Mouse (Mus musculus) urinary bladder, adult 2 months (tissue): ENCODE data around the gene Prkch. TPM values are rescaled to one million over a fixed set of nuclear protein-coding genes. Genes with fewer than 3 reads are reported as not detected.

Experiments used
- DNase-seq: peaks from one replicate; pipeline ENCODE4 v3.0.0; 2022; ENCODE audit warnings: low spot score
- polyA plus RNA-seq: library from polyadenylated mRNA; depleted of rRNA; stranded (reverse); fragments of >200 nt; gene quantifications from 2 replicates; pipeline ENCODE4 v1.2.3, GENCODE M21; 2012

Gene Prkch
- polyA plus RNA-seq, 1 experiment, result 18.7 TPM

GRCm38 (mm10) chr12:73682921-73683346, 98.3 kb downstream of the Prkch start:
- DNase-seq, result no peak

GRCm38 (mm10) chr12:73685875-73686274, 101.3 kb downstream of the Prkch start:
- DNase-seq, result no peak

- no peak for DNase-seq
Observed at GRCm38 (mm10) chr12:73686456-73686855, 101.9 kb downstream of the Prkch start.

- peak; percentile 53 for DNase-seq
Observed at GRCm38 (mm10) chr12:73687077-73688035, 102.8 kb downstream of the Prkch start.

GRCm38 (mm10) chr12:73692321-73692720, 107.7 kb downstream of the Prkch start:
- no peak for DNase-seq

GRCm38 (mm10) chr12:73693347-73693746, 108.8 kb downstream of the Prkch start:
- DNase-seq, result no peak

GRCm38 (mm10) chr12:73694690-73695089, 110.1 kb downstream of the Prkch start:
- DNase-seq, result no peak

GRCm38 (mm10) chr12:73695110-73695509, 110.5 kb downstream of the Prkch start:
- DNase-seq, result no peak

- no peak for DNase-seq
Observed at GRCm38 (mm10) chr12:73696084-73696483, 111.5 kb downstream of the Prkch start.

DNA sequence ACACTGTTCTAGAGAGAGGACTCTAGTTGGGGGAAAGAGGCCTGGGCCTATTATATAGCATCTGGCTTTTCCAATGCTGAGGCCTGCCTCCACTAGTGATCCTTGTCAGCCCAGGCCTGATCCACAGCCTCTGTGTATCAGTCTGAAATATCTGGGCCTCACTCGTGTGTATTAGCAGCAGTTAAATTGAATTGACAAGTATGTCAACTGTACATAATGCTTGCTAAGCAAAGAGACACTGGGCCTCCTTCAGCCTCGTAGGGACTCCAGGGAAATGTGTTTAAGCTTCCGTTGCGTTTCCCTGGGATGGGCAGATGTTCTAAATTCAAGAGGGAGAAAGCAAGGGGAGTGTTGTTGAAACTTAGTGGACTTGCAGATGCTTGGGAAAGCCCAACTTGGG, 112.3 kb downstream of the Prkch start:
- no peak for DNase-seq

GRCm38 (mm10) chr12:73698436-73698835, 113.8 kb downstream of the Prkch start:
- DNase-seq, result no peak

GRCm38 (mm10) chr12:73698841-73699240, 114.2 kb downstream of the Prkch start:
- DNase-seq, result no peak

DNA sequence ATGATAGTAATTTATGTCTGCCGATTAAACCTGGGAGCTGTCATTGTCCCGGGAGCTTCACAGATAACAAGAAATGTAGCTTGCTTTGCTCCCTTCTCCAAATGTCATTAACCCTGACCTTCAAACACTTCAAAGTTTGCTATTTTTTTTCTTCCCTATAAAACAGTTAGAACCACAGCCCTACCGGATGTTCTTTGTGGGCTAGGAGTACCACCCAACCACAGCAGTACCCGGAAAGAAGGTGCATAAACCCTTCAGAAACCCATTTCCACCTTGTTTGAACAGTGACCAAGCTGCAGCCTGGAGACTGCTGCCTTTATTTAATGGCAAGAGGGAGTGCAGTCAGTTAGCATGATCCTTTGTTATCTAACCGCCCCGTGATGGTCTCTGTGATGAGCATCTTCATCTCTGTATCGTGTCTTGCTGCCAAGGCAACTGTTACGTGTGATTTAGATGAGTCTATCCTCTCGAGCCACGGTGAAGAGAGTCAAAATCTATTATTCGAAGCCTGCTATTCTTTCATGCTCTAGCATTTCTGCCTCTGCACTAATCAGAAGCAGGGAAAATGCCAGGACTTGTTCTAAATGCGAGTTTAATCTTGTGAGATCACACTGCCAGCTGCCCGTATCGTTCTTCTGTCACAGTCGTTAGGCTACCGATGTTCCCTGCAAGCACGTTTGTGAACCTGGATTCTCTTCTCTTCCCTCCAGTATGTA, 115.0 kb downstream of the Prkch start:
- DNase-seq, result no peak

DNA sequence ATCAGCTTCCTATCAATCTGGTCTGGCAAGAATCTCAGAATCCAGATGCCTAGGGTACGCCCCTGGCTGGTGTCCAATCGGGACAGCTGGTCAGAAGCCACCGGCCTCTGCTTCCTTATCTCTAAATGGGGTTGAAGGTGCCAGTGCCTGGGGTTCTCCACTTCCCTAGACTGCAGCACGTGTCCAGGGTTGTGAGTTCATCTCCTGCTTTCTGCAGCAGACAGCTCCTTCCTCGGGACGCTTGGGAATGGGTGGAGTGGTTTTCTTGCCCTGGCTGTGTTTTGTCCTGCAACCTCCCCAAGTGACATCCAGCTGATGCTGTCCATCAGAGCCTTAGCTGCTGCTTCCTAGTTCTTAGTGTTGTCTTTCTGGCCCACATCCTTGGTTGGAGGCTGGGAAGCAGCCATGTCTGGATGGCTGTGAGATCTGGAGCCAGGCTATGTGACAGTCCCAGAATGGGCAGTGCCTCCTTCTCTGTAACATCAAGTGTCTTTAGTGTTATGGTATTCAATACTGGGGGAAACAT, 116.0 kb downstream of the Prkch start:
- no peak for DNase-seq

GRCm38 (mm10) chr12:73701999-73702398, 117.4 kb downstream of the Prkch start:
- DNase-seq, result no peak

DNA sequence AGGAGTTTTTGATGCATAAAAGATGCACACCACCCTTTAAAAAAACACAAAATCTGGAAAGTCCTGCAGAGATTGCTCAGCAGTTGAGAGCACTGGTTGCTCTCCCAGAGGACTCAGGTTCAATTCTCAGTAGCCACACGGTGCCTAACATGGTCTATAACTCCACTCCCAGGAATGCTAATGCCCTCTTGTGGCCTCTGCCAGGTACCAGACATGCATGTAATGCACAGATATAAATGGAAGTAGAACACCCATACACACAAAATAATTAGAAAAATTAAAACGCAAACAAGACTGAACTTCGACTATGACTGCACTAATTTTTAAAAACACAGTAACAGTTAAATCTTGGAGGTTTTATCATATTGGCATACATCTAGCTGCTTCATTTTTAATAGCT, 119.8 kb downstream of the Prkch start:
- DNase-seq, result no peak

- DNase-seq, result no peak
Observed at GRCm38 (mm10) chr12:73705097-73705690, 120.6 kb downstream of the Prkch start.

DNA sequence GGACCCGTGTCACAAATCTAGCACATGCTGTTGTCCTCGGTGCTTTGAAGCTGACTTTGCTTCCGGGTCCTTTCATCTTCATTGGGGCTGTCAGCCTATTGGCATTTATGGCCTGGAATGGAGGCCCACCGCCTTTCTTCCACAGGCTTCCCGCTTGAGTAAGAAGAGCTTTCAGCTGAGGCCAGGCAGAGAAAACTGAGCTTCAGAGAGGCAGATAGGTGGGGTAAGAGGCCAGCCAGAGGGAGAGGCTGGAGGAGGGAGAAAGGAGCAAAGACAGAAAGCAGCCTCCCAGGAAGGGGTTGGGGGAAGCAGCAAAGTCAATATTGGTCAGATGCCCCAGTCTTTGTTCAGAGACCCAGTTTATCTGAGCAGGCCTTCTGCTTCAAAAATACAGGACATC, 123.9 kb downstream of the Prkch start:
- DNase-seq, result no peak

DNA sequence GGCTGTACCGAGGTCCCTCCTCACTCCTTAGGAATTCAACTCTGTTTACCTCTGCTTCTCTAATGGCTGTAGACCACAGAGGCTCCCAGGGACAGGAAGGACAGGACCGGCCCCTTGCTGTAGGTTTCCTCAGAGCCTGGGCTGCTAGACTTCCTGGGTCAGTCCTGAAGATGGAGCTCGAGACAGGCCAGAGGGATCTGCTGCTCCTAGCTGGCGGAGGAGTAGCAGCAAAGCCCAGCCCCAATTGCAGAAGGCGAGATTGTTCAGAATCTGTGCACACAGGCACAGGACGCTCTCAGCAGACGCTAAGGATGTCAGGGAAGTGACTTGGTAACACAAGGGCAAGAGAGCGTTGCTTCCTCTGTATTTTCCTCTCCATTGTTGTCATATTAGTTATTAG, 124.3 kb downstream of the Prkch start:
- DNase-seq, result peak; percentile 38

DNA sequence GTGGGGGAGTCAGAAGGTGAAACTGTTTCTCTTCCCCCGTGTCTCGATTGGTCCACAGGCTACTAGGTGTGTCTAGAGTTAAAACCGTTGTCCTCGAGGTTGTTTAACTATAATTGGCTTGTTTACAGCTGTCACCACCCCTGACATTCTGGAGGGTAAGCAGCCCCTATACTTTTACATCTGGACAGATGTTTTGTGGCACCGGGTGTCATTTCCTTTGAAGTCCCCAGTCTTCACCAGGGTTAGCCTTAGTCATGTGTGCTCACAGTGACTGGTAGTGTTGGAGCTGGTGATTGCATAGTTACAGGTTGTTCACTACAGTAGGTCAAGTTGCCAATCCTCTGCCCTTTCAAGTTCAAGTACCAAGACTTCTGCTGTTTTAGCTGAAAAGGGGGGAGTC, 126.2 kb downstream of the Prkch start:
- DNase-seq, result no peak

DNA sequence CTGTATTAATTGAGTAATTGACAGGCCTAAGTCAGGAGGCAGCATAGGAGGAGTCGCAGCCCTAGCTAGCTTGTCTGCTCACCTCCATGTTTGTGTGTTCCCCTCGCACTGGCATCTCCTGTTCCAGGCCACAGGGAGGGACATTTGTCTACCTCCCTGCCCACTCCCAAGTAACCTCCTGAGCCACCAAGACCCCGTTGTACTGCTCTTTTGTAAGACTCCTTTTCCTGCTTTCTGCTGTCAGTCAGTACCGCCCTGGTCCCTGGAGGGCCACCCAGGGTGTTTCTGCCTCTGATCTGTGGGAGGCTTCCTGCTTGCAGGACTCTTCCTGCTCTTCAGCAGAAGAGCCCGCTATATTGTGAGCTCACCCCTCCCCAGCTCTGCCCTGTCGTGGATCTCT, 127.5 kb downstream of the Prkch start:
- no peak for DNase-seq

DNA sequence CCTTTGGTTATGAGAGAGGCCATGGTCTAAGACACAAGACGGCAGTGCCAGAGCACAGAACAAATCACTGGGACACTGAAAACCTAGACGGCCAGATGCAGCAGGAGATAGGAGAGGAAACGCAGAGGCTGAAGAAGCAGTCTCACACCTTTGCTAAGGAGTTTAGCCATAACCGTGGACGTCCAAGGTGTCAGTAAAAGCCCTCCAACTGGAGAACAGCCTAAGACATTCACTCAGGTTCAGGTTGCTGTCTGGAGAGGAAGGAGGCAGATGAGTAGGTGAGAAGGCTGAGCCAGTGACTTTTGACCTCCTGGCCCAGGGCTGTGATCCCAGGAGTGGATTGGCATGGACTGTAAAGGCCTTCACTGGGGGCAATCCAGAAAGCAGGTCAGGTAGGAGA, 130.0 kb downstream of the Prkch start:
- no peak for DNase-seq
